Mouse (Mus musculus) G1E (cell line): ENCODE data around the gene Cyp39a1.

Source experiments
- CTCF ChIP-seq: IDR thresholded peaks from 2 replicates; pipeline ENCODE4 v1.5.1; 2012; ENCODE audit warnings: low read depth, low read length, inconsistent platforms, mixed read lengths
- GATA1 ChIP-seq: IDR thresholded peaks from 2 replicates; pipeline ENCODE4 v1.6.1; 2012; ENCODE audit warnings: borderline replicate concordance, low read length, inconsistent platforms, mixed read lengths
- GATA2 ChIP-seq: IDR thresholded peaks from 2 replicates; pipeline ENCODE4 v1.6.1; 2012; ENCODE audit warnings: low read depth, low read length, inconsistent platforms, borderline replicate concordance
- POLR2AphosphoS5 ChIP-seq: IDR thresholded peaks from 2 replicates; pipeline ENCODE4 v1.6.1; 2012; ENCODE audit warnings: low read depth, low read length, inconsistent platforms; ENCODE audit not compliant: insufficient replicate concordance
- TAL1 ChIP-seq: conservative IDR thresholded peaks from 2 replicates; pipeline ENCODE4 v1.6.1; 2012; ENCODE audit warnings: low read depth, low read length, inconsistent platforms, mixed read lengths

DNA sequence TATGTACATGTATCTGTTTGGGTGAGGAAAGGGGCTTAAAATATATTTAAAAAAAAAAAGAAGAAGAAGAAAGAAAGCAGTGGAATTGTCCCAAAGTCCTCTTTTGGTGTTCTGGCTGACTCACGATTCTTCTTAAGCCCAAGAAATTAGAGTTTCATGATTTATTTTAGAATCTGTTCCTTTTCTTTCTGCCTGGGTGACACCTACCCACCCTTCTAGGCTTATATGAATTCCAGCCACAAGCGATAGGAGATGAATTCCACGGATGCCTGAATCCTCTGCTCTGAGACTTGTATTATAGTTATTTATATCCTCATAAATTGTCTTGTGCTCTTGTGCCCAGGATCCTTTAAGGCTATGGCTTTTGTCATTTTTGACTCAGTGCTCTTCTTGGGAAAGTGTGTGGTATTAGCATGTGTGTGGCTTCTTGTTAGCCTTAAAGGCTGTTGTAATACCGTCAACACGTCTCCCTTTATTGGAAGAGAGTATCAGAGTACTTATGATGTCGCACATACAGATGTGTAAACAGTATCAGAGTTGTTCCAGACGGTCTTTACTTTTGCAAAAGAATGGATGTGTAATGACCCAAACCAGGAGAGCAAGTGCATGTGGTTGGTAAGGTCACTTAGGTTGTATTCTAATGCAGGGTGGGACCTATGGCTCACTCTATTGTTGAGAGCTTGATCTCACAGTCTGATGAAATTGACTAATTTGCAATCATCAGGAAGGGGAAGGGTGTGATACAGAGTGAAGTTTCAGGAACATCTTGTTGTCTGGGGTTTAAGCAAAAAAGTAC lies 44.5 kb downstream of the Cyp39a1 start:
- no peak for TF ChIP-seq CTCF
- no peak for TF ChIP-seq GATA1
- no peak for TF ChIP-seq POLR2AphosphoS5
- TF ChIP-seq TAL1 = no peak
- TF ChIP-seq GATA2 = no peak
